Mouse (Mus musculus): Measurements from ENCODE around the gene Rassf2.

Rassf2 gene

DNA sequence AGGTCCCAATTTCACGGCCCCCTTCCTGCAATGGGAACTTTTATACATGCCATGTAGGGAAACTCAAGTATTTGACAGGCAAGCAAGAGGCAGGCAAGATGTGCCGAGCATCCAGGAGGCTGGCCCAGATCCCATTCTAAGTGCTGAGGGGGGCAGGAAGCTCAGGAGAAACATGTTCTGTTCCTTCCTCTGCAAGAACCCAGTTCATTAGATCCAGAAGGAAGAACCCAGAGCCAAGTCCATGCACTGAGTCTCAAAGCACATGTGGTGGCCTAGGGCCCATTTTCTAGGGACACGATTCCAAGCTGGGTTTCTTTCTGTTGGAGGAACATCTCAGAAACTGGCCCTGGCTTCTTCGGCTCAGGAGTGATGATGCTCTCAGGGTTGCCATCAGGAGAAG, 24.6 kb downstream of the Rassf2 start:
- no peak for DNase-seq (ENCODE audit: inconsistent ontology term)

GRCm38 (mm10) chr2:132004495-132005136, 25.4 kb downstream of the Rassf2 start:
- DNase-seq (ENCODE audit: inconsistent ontology term) = no peak

DNA sequence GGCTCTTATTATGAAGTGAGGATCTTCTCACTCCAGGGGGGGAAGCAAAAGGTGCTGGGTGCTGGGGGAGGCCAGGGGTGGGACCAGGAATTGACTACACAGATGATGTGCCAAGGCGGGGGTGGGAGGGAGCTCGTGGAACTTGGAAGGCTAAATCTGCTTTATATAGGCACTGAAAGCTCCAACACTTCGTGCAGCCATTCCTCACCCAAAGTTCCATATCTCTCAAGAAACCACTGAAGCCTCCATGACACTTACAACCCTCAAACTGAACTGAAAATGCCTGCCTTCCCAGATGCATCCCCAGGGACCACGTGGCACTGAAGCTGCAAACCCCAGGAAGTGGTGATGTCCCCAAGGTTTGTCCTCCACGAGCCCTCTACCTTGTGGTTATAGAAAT, 26.1 kb downstream of the Rassf2 start:
- no peak for DNase-seq (ENCODE audit: inconsistent ontology term)

GRCm38 (mm10) chr2:132001696-132002334, 28.2 kb downstream of the Rassf2 start:
- no peak for DNase-seq (ENCODE audit: inconsistent ontology term)

DNA sequence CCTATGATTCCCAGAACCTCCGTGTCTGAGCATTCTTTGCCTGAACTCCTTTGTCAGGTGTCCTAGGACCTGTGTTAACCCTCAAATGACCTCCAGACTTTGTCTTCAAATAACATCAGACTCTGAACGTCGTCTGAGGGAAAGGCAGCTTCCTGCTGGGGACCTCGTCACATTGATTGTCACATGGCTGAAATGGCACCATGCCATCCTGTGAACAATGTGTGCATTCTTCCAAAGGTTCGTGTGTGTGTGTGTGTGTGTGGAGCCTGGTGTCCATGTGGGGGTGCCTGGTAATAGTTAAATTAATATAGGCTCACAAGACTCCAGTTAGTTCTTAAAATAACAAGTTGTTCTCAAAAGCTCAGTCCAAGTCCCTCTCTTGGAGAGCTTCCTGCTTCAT, 32.7 kb downstream of the Rassf2 start:
- DNase-seq (ENCODE audit: inconsistent ontology term) = no peak

DNA sequence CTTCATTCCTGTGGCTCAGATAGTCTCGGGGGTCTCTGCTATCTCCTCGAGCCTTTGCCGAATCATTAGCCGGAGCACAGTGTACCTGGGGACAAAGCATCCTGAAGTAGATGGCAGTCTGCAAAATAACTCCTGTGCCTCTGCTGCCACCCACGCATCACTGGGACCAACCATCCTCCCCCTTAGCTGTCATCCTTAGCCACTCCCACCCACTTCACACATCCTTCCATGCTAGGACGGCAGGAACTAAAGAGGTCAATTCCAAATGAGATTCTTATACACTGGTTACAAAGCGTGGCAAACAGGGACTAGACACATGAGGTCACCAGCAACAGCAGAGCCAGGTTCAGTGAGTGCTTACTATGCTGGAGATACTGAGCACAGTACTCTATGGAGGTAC, 33.7 kb downstream of the Rassf2 start:
- DNase-seq (ENCODE audit: inconsistent ontology term) = no peak

DNA sequence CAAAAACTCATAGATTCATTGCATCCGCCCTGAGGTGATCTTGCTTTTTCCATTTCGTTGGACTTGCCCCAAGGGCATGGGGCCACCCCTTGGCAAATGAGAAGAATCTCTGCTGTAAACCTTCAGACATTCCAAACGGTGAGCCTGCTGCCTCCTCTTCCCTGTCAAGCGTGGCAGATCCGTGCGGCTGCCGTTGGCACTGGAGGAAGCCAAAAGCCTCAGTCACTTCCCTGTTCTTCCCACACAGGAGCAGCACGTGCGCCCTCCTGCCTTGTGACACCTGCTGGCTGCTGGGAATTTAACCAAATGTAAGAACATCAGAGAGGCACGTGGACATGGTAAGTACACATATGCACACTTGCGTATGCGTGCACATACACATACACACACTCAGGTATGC, 34.3 kb downstream of the Rassf2 start:
- DNase-seq (ENCODE audit: inconsistent ontology term) = no peak

DNA sequence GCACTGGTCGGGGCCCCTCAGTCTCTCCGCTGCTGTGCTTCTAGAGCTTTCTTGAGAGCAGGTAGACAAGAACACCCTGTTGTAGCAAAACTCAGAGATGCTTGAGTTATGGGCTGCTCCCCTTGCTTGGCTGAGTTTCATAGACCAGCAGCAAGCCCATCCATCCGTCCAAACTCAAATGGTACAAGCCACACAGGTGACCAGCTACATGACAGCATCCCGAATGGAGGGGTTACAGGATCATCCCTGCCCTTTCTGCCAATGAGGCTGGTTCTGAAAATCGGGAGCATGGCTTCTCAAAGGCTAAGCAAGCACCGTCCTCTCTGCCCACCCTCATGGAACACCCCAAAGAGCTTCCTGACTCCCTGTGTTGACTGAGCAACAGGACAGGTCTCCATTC, 35.1 kb downstream of the Rassf2 start:
- no peak for DNase-seq (ENCODE audit: inconsistent ontology term)

GRCm38 (mm10) chr2:131993563-131994088, 36.4 kb downstream of the Rassf2 start:
- DNase-seq (ENCODE audit: inconsistent ontology term) = peak; percentile 39

DNA sequence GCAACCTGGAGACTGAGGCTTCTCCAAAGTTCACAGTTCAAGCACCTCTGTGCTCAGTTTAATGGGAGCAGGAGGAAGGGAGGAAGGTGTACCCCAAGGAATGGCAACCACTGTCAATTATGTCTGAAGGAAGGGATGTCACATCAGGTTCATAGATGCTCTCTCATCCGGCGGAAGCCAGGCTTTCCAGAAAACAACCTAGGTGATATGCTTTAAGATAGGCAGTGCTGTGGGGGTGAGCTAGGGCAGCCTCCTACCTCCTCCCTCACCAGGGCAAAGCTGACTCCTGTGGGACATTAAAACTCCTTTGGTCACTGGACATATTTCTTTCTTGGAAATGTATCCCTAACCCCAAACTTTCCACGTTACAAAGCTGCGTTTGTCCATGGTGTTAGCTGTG, 36.9 kb downstream of the Rassf2 start:
- DNase-seq (ENCODE audit: inconsistent ontology term) = no peak

DNA sequence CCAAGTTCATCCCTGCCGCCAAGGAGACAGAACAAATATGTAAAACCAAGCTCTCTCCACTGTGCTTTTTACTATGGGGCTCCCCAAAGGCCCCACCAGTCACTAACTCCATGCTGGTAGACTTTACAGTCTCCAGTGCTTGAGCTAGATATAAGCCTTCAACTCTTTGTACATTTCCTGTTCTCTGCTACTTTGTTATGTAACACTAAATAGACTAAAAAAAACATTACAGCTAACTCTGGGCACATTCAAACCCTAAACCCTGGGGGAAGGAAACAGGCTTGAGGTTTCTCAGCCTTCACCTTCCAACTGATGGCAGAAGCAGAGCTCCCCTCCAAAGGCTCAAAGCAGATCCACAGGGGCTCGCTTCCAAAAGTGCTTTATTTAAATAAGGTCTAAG, 37.6 kb downstream of the Rassf2 start:
- no peak for DNase-seq (ENCODE audit: inconsistent ontology term)

DNA sequence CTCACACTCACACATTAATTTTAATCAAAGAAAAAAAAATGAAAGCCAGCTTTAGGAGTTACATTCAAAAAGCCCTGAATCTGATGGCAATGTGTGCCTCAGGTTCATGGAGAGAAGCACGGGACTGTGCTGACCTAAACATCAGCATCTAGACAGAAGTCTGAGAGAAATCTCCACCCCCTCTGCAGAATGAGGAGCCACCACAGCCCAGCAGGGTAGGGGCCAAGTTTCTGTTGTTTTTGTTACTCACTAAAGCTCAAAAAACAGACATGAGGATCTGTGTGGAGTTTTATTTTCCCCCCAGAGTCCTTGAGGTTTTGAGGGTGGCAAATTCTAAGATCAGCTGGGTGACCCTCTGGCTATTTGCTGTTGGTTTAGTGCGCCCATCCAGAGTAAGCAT, 41.5 kb downstream of the Rassf2 start:
- no peak for DNase-seq (ENCODE audit: inconsistent ontology term)

- no peak for DNase-seq (ENCODE audit: inconsistent ontology term)
Measured at GRCm38 (mm10) chr2:131987950-131988349, 42.1 kb downstream of the Rassf2 start.

DNA sequence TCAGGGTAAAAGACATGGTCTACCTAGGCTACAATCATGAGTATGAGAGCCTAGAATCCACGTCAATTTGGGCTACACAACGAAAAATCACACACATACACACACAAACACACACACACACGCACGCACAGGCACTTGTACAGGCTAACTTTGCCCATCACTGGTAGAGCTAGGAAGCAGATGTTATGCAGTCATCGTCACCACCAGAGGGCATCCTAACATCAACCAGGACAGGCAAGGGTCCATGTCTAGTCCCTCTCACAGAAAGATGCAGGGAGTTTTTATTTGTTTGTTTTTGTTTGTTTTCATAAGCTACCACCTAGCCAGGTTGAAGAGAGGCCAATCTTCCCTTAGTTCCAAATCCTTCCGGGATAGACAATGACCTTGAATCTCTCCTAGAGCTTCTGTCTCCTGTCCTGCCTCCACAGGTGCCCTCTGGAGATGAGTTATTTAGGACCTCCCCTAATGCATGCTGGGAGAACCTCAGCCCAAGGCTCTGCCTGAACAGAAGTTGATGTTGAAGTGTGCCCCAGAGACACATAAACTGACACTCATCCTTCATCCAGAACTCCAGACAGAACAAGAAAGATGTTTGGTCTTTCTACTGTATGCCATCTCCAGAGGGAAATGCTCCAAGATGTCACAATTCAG, 47.4 kb downstream of the Rassf2 start:
- peak; percentile 59 for DNase-seq (ENCODE audit: inconsistent ontology term)

DNA sequence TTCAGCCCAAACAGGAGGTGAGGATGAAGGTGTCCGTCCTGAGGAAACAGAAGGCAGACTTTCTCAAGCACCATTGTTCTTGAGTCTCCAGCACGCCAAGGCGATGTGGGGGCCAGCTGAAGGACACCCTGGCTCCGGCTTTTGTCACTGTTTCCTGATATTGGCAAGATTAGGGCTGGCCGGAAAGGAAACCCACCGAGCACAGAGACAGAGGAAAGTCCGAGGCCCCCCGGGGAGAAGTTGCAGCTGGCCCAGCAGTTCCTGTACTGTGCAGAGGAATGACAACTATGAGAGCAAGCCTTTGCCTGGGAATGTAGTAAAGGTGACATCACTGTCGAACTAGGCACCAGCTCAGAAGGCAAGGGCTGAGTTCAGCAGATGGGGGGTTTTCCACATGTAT, 49.2 kb downstream of the Rassf2 start:
- peak; percentile 78 for DNase-seq (ENCODE audit: inconsistent ontology term)

- no peak for DNase-seq (ENCODE audit: inconsistent ontology term)
Measured at GRCm38 (mm10) chr2:131976663-131977062, 53.4 kb downstream of the Rassf2 start.

- DNase-seq (ENCODE audit: inconsistent ontology term) = no peak
Measured at GRCm38 (mm10) chr2:131971098-131971497, 59.0 kb downstream of the Rassf2 start.

DNA sequence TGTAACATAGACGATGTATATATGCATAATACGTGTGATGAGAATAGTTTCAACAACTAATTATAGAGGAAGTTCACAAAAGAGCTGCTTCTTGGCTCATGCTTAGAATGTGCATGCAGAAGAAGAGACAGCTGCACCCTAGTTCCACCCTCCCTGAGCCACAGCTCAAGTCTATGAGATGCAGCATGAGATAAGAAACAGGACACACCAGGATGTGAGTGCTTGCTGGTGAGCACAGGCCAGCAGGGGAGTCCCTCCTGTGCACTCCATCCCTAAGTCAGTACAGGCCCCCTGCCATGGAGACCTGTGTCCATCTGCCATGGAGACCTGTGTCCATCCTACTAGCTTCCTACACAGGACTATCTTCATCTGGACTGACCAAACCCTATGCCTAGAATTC, 59.5 kb downstream of the Rassf2 start:
- no peak for DNase-seq (ENCODE audit: inconsistent ontology term)

DNA sequence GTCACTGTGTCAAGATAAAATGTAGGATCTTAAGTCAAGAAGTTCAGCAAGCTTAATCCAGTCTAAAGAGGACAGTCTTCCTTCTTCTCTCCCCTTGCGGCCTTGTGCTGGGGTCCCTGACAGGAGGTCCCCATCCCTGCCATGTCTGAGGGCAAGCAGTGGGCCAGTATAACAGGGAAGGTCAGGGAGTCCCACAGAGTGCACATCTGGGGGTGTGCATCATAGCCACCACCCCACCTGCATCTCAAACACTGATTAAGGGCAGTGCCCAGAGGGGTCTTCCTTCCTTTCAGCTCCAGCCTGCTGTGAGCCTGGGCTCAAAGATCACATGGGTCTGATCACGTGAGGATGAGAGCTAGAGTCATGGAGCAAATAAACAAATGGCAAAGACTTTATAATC, 68.4 kb downstream of the Rassf2 start:
- DNase-seq (ENCODE audit: inconsistent ontology term) = no peak

DNA sequence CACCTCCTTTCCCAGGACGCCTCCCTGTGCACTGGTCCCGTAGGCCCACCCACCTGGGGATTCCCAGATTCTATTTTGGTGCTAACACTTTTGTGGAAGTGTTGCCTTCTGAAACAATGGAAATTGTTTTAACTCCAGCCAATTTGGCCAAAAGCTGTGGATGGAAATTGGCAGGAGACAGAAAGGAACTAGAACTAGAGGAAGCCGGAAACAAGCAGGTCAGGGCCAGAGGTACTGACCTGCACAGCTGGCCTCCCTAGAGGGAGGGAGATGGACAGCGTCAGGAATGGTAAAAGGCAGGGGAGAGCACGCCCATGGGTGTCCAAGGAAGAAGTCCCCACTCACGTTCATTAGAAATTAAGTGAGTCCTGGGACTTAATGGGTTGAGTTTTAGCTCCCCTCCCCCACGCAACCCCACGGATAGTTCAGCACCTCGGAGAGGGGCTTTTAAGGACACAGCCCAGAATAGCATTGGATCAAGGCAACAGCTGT, 72.3 kb downstream of the Rassf2 start:
- no peak for DNase-seq (ENCODE audit: inconsistent ontology term)

- DNase-seq (ENCODE audit: inconsistent ontology term) = no peak
Measured at GRCm38 (mm10) chr2:131956336-131957256, 73.5 kb downstream of the Rassf2 start.

DNA sequence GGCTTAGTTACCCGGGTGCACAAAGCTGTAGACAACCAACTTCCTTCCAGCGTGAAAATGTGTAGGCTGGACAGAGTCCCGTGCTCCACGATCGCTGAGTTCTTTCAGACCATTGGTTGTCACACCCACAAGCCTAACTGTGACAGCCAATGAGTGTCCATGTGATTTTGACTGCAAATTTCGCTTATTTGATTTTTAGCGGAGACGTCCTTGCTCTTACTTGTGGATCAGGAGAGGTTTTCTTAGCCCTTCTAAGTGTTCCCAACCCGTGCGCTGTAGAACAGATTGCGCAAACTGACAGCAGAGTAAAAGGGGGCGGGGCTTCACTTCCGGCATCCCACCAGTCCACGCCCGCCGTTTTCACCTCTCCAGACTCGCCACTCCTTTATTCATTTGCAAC, 74.8 kb downstream of the Rassf2 start:
- no peak for DNase-seq (ENCODE audit: inconsistent ontology term)
